Mouse (Mus musculus) heart, adult 18-20 months (tissue): ENCODE data around the gene Vmn1r214. TPM values are rescaled to one million over a fixed set of nuclear protein-coding genes. Genes with fewer than 3 reads are reported as not detected.

Experiments used
- DNase-seq, 2 experiments: peaks; one replicate each; pipeline ENCODE4 v3.0.0; 2021 to 2022; ENCODE audit warnings: mixed read lengths in 1 of 2
- long read RNA-seq, 2 experiments: library from polyadenylated mRNA; stranded (forward); transcript quantifications; one replicate each; pipeline ENCODE4 v2.0.0; 2021
- total RNA-seq, 2 experiments: library from RNA; stranded (reverse); gene quantifications; 2 replicates each; pipeline ENCODE4 v1.2.3; 2021

Gene Vmn1r214
- not detected for total RNA-seq
- long read RNA-seq, experiment 1: 0 reads
- long read RNA-seq, experiment 2: 0 reads

GRCm38 (mm10) chr13:23030118-23030517, at the start of gene Vmn1r214:
Gene Vmn1r214, plus strand, starts transcription at chr13:23030418.
- DNase-seq: no peak

GRCm38 (mm10) chr13:22990214-22990891, 39.9 kb upstream of the Vmn1r214 start:
- DNase-seq: no peak

GRCm38 (mm10) chr13:22992178-22992700, 38.0 kb upstream of the Vmn1r214 start:
- DNase-seq: no peak

- no peak for DNase-seq
These were observed 37.5 kb upstream of the Vmn1r214 start for GRCm38 (mm10) chr13:22992721-22993120.

GRCm38 (mm10) chr13:23007356-23007755, 22.9 kb upstream of the Vmn1r214 start, which contains the start of gene Vmn1r213:
Gene Vmn1r213, plus strand, starts transcription at chr13:23007656.
- DNase-seq: no peak

- DNase-seq: no peak
These were observed 12.1 kb upstream of the Vmn1r214 start for GRCm38 (mm10) chr13:23018158-23018557.

GRCm38 (mm10) chr13:23024812-23025211, 5.4 kb upstream of the Vmn1r214 start:
- DNase-seq: no peak

GRCm38 (mm10) chr13:23057778-23058177, 27.6 kb downstream of the Vmn1r214 start:
- DNase-seq: no peak

- DNase-seq: no peak
These were observed 37.5 kb downstream of the Vmn1r214 start, which contains the start of gene Vmn1r215 for GRCm38 (mm10) chr13:23067725-23068124. Gene Vmn1r215, plus strand, starts transcription at chr13:23068025.

GRCm38 (mm10) chr13:23069312-23069711, 39.1 kb downstream of the Vmn1r214 start:
- DNase-seq: no peak

Other genes with a start within 250 kb of the Vmn1r214 start
- not detected for gene Vmn1r209, start 220.7 kb upstream of the Vmn1r214 start, total RNA-seq
- not detected for gene Vmn1r210, start 199.1 kb upstream of the Vmn1r214 start, total RNA-seq
- gene Vmn1r211, start 172.9 kb upstream of the Vmn1r214 start, total RNA-seq: not detected
- not detected for gene Vmn1r212, start 146.2 kb upstream of the Vmn1r214 start, total RNA-seq
- not detected for gene Vmn1r213, start 22.8 kb upstream of the Vmn1r214 start, total RNA-seq
- not detected for gene Vmn1r215, start 37.6 kb downstream of the Vmn1r214 start, total RNA-seq
- gene Vmn1r217, start 87.8 kb downstream of the Vmn1r214 start, total RNA-seq: not detected
- gene Vmn1r218, start 102.7 kb downstream of the Vmn1r214 start, total RNA-seq: not detected
- not detected for gene Vmn1r219, start 128.9 kb downstream of the Vmn1r214 start, total RNA-seq
- gene Vmn1r220, start 157.6 kb downstream of the Vmn1r214 start, total RNA-seq: not detected
- not detected for gene Vmn1r221, start 183.7 kb downstream of the Vmn1r214 start, total RNA-seq
- gene Vmn1r222, start 205.5 kb downstream of the Vmn1r214 start, total RNA-seq: not detected
- not detected for gene Vmn1r223, start 216.7 kb downstream of the Vmn1r214 start, total RNA-seq